Mouse (Mus musculus) kidney, postnatal 4 days (tissue): ENCODE measurements around the gene Fbxl17.

Source experiments
- DNase-seq, 2 experiments: peaks; one replicate each; pipeline ENCODE4 v3.0.0; 2021; ENCODE audit warnings: mixed read lengths in 2 of 2

Gene Fbxl17

DNA sequence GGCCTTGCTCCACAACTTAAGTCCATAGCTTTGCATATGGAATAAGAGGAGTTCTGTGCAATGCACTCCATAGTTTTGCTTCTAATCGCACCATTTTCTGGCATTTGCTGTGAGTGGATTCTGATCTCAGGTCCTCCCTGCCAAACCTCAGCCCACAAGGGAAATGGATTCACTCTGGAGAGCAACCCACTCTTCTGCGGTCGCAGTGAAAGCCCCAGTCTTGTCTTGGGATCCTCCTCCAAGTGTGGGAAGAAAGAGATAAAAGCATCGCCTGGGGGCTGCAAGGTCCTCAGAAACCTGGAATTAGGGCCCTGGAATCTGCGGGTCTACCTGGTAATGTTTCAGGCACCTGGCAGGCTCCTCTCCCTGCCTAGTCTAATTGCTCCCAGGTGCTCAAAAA is 466.7 kb downstream of the Fbxl17 start:
- DNase-seq, result no peak

DNA sequence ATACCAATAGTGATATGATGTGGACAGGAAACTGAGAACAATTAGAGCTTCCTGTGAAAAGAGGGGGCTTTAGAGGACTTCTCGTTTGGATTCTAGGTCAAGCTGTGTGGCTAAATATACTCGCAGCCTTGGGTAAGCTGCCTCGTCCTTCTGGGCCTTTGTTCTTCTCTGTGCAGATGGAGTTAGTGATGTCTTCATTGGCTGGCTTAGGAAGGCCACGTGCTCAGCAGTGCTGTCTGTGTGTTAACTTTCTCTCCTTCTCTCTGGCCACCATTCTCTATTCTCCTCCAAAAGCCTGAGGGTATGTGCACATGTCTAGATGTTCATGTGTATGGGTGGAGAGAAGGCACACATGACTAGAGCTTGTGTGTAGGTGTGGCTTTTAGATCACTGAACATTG is 470.7 kb downstream of the Fbxl17 start:
- no peak for DNase-seq

DNA sequence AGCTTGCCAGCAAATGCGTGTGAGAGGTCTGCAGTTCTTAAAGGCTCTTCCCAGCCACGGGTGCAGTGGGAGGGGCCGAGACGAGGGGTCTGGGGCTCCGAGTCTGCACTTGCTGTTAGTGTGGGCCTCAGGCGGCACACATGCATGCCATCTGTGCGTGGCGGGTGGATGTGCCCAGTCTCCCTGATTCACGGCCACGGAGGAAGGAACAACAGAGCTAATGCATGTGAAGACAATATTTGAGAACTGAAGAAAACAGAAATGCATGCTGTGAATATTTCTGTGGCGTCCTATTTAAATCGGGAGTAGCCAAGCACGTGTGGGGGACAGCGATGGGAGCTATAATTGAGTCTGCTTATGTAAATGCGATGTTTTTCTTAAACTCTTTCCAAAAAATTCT is 474.6 kb downstream of the Fbxl17 start:
- no peak for DNase-seq

DNA sequence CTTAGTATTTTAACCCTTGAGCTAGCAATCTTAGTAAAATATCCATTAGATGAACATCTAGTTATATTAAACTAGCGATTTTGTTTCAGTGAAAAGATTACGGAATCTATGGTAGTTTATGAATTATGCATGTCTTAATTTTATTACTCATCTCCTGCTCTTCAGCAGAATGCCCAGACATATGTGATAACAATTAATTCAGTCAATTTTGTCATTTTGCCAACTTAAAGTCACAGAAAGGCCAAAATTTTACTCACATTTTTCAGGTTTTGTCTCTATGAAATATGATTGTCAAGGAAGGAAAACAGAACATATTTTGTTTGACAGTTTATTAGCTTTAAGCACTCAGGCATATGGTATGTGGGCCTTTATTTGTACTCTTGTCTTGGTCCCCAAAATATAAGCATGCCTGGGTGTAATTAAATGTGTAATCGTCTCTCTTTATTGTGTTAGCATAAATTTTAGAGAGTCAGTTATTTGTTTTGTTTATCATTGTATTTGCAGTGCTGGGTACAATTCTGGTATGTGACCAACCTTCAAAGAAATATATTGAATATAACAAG is 482.1 kb downstream of the Fbxl17 start:
- DNase-seq, result no peak

DNA sequence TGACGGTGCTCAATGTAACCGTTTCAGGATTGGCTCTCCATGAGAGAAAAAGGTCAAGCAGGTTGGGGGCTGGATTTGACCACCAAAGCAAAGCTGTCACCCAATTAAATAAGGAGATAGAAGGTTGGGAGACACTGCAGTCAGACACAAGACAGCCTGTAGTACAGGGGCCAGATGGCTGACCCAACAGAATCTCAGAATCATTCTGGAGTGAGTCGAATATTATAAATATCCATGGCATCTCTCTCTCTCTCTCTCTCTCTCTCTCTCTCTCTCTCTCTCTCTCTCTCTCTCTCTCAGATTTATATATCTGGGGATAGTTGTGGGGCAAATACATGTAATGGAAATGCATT is 487.3 kb downstream of the Fbxl17 start:
- DNase-seq, result no peak

DNA sequence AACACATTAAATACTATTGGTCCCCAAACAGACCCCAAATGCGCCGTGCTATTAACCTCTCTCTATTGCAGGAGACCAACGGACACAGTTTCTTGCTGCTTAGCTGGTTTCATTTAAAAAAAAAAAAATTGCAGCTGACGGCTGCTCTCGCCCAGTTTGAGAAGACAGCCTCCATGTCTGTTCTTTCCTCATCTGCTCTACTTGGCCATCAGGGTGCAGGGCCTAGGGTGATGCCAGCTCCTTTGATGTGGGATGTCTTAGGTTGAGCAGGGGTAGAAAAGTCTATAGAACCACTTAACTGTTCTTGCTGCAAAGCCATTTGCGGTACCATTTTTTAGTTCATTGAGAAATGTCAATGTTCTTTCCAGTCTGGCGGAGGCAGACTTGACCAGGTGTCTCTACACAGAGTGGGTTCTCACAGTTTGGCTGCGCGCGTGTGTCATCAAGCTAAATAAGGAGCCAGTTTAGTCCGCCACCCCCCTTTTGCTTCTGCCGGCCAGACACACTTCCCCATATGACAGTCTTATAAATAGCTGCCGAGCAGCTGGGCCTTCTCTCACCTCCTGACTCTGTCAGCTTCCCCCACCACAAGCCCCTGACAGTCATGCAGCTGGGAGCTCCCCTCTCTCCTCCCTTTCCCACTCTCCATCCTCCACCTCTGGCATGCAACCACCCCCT is 487.8 kb downstream of the Fbxl17 start:
- peak; percentile 73 to 79 for DNase-seq

DNA sequence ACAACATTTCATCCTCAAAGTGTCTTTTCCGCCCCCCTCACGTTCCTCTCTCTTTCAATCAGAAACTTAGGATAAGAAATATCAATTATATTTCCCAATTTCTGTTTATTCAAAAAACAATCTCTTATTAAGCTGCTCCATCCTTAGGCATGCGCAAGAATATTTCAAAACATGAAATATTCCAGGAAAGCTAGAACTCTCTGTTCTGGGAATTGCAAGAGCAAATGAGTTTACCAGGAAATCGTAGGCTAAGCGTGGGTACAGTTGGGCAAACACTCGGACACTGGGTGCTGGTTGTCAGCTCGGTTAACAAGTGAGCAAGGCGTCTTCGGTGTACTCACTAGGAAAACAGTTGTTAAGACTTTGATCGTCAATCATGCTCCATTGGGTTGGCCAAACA is 489.0 kb downstream of the Fbxl17 start:
- DNase-seq, result no peak

DNA sequence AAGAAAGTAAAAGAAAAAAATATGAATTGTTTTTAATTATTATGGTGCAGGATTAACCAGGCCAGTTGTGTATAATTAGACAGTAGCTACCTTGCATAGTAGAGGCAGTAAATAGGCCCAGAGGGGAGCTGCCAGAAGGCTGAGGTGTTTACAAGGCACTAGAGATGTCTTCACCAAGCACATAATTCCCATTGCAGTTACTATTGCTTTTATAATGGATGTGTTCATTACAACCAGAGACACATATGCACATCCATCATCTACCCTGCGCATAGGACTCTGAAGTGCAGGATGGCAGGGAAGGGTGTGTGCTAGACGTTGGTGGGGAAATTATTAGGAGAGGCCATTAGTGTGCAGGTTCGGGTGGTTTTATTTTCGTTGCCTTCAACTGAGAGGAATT is 491.0 kb downstream of the Fbxl17 start:
- DNase-seq, result no peak

DNA sequence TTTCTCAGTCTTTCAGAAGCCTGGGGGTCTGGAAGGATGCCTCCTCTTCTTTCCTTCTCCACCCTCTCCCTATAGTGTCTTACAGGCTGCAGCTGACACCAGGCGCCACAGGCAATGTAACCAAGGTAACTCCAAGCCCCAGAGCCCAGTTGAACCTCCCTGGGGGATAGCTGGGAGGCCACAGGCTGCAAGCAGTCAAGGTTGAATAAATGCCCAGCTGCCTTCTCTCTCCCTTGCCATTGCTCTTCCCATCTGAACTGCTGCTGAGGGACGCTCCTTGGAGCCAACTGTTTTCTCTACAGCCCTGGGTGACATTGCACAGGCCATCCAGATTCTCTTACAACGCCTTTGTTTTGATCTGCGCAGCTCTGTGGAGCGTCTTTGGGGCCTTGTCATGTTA is 491.5 kb downstream of the Fbxl17 start:
- peak; percentile 14 to 40 for DNase-seq

DNA sequence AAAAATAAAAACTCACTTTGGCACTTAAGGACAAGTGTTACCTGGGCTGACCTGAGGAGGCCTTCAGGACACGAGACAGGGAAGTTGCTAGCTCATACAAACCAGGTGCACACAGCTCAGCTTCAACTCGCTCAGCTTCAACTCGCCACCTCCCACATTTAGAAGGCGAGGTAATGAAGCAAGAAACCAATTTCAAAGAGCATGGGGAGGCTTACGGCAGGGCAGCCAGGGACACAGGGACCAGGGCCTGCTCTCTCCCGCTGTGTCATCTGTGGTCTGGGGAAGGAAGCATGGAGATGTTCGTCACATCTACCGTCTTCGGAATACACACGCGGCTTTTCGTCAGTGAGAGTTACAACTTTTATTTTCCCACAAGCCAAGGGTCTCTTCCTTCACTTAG is 491.9 kb downstream of the Fbxl17 start:
- peak; percentile 9 to 26 for DNase-seq
